Mouse (Mus musculus) limb, embryonic 13.5 days (tissue): Measurements from ENCODE around the gene Bag6. TPM values are rescaled to one million over a fixed set of nuclear protein-coding genes. Genes with fewer than 3 reads are reported as not detected.

Source experiments
- ATAC-seq: fragments of 200-750 bp; cut with Nextera tagmentation; 2 replicates; pipeline ENCODE4 v1.8.0; 2017; ENCODE audit warnings: low read depth, moderate number of reproducible peaks, moderate TSS enrichment; ENCODE audit not compliant: low FRiP score
- H3K27ac ChIP-seq: fragments of 300-500 bp; sonication (generic); 2 replicates; pipeline ENCODE4 v1.5.1; 2015; ENCODE audit warnings: inconsistent platforms, mild to moderate bottlenecking, moderate library complexity
- H3K27me3 ChIP-seq: fragments of 300-500 bp; sonication (generic); 2 replicates; pipeline ENCODE4 v1.6.1; 2015; ENCODE audit warnings: mild to moderate bottlenecking, inconsistent platforms
- H3K36me3 ChIP-seq: fragments of 300-500 bp; sonication (generic); 2 replicates; pipeline ENCODE4 v1.6.1; 2015; ENCODE audit warnings: inconsistent platforms, mild to moderate bottlenecking, moderate library complexity
- H3K4me1 ChIP-seq: fragments of 300-500 bp; sonication (generic); 2 replicates; pipeline ENCODE4 v1.6.1; 2015; ENCODE audit warnings: inconsistent platforms
- H3K4me2 ChIP-seq: fragments of 300-500 bp; sonication (generic); replicated peaks from 2 replicates; pipeline ENCODE4 v1.6.1; 2015; ENCODE audit warnings: inconsistent platforms, mild to moderate bottlenecking, moderate library complexity
- H3K4me3 ChIP-seq: fragments of 300-500 bp; sonication (generic); 2 replicates; pipeline ENCODE4 v1.5.1; 2015; ENCODE audit warnings: moderate library complexity, mild to moderate bottlenecking, inconsistent platforms
- H3K9ac ChIP-seq: fragments of 300-500 bp; sonication (generic); 2 replicates; pipeline ENCODE4 v1.6.1; 2015; ENCODE audit warnings: mild to moderate bottlenecking, inconsistent platforms
- H3K9me3 ChIP-seq: fragments of 300-500 bp; sonication (generic); 2 replicates; pipeline ENCODE4 v1.6.1; 2016; ENCODE audit warnings: inconsistent platforms
- WGBS: fragments of 180-500 bp; shearing (Covaris S2); methylation state at CpG from one replicate; pipeline ENCODE4 v1.1.7; 2015; 5-methylcytosine and 5-hydroxymethylcytosine counted together
- polyA plus RNA-seq: library from polyadenylated mRNA; unstranded; fragments of >200 nt; fragmentation: Nextera tagmentation; extraction: Ambion mirVana; gene quantifications from 2 replicates; pipeline ENCODE4 v1.2.1, GENCODE M21; 2015

Bag6 gene
- 66.7 and 67.2 TPM in 2 replicates for polyA plus RNA-seq

- Histone ChIP-seq H3K9me3 (no peaks in the 10 kb centered on the region), H3K27ac (peak within 1 kb of the TSS; percentile 91), H3K4me1 (peaks cover 18% of the 10 kb centered on the region), H3K4me2 (peak within 1 kb of the TSS; percentile 94), H3K36me3 (peaks cover 25% of the 10 kb centered on the region), H3K27me3 (no peaks in the 10 kb centered on the region), H3K4me3 (peak within 1 kb of the TSS; percentile 75), H3K9ac (peak within 1 kb of the TSS; percentile 86)
- ATAC-seq, result peak; percentile 93
- WGBS, result under 1% methylated on average over 66 of the region's 66 CpGs
Measured at GRCm38 (mm10) chr17:35134801-35135590, at the start of gene Bag6. Gene Bag6, plus strand, starts transcription at chr17:35135178.

DNA sequence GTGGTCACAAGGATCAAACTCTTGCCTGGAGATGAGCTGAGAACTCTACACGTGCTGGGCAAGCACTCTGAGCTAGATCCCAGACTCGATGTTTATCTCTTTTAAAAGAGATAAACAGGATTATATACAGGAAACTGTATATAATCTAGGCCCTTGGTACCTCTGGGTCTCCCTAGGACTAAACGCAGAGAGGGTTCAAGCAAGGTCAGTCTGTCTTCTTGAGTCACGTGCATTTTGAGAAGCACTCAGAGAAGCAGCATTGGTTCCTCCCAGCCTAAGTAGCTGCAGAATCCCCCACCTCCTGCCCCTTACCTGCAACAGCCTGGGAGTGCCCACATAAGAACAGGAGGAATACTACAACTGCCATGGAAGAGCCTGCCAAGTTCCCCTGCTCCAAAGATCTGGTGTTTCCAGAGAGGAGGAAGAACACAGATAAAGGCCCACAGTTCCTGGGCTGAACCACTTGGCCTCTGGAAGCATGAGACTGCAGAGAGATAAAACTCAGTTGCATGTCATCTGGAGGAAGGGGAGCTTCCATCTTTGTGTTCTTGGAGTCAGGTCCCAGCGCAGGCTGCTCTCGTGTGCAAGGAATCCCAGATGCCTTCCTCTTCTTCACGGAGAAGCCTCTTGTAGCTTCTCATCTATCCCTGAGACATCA is 49.6 kb upstream of the Bag6 start, which contains the start of gene Ly6g6f:
Gene Ly6g6f (minus strand): TSS at position 403 of the 658 bp plus-strand sequence.
- Histone ChIP-seq H3K4me1 (peaks cover 5% of the 10 kb centered on the region), H3K9ac (peak within 1 kb of the TSS; percentile 43; the same call in 1 of the 2 replicates), H3K27me3 (no peaks in the 10 kb centered on the region), H3K4me2 (no peak within 1 kb of the TSS), H3K36me3 (no peaks in the 10 kb centered on the region; the same call in 1 of the 2 replicates), H3K27ac (no peak within 1 kb of the TSS), H3K4me3 (no peak within 1 kb of the TSS), H3K9me3 (no peaks in the 10 kb centered on the region)
- WGBS, result 77% methylated on average over 7 of the region's 7 CpGs
- no peak for ATAC-seq

GRCm38 (mm10) chr17:35088151-35088550 is 46.8 kb upstream of the Bag6 start:
- Histone ChIP-seq H3K27me3 (no peaks in the 10 kb centered on the region), H3K9ac (no peak overlapping the region), H3K36me3 (peaks cover 22% of the 10 kb centered on the region), H3K27ac (no peak overlapping the region), H3K9me3 (no peaks in the 10 kb centered on the region), H3K4me2 (no peak overlapping the region), H3K4me1 (peaks cover 9% of the 10 kb centered on the region), H3K4me3 (no peak overlapping the region)
- no peak for ATAC-seq
- 42% methylated on average over 2 of the region's 2 CpGs for WGBS

DNA sequence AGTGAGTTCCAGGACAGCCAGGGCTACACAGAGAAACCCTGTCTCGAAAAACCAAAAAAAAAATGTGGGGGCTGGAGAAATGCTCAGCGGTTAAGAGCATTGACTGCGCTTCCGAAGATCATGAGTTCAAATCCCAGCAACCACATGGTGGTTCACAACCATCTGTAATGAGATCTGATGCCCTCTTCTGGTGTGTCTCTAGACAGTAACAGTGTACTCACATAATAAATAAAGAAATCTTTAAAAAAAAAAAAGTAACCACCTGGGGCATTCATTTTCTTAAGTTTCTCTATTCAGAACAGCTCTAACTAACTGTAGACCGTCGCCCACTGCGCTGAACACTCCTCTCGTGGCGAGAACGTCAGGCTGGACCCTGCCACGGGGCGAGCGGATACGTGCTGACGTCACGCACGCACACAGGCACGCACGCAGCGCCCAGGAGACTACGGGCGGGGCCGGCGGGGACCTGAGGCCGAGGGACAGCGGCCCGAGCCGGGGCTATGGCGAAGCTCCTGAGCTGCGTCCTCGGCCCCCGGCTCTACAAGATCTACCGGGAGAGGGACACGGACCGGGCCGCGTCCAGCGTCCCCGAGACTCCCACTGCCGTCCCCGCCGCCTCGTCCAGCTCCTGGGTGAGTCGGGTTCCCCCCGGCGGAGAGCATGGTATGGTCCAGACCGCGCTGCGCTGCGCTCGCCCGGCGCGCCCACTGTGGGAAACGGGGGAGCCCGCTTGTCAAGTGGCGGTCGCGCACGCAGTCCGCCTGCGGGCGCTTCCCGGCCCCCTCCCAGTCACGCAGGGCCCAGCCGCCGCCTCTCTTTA is 45.9 kb upstream of the Bag6 start, which contains the start of gene Abhd16a:
Gene Abhd16a (plus strand): TSS at position 439 of the 820 bp plus-strand sequence.
- ATAC-seq, result peak; percentile 98
- Histone ChIP-seq H3K9ac (peak within 1 kb of the TSS; percentile 86), H3K27me3 (no peaks in the 10 kb centered on the region), H3K27ac (peak within 1 kb of the TSS; percentile 94), H3K9me3 (no peaks in the 10 kb centered on the region), H3K36me3 (peaks cover 31% of the 10 kb centered on the region), H3K4me1 (peaks cover 9% of the 10 kb centered on the region), H3K4me3 (peak within 1 kb of the TSS; percentile 64), H3K4me2 (peak within 1 kb of the TSS; percentile 65)
- 3% methylated on average over 67 of the region's 67 CpGs for WGBS

GRCm38 (mm10) chr17:35090166-35090932 is 44.6 kb upstream of the Bag6 start:
- no peaks in the 10 kb centered on the region for H3K9me3 ChIP-seq
- 0 out of 2 replicates have a peak overlapping the region, but pooled peaks have one; percentile 94 for H3K27ac ChIP-seq
- H3K4me2 ChIP-seq, result peak overlapping the region; percentile 65
- peaks cover 9% of the 10 kb centered on the region for H3K4me1 ChIP-seq
- no peak for ATAC-seq
- no peaks in the 10 kb centered on the region for H3K27me3 ChIP-seq
- WGBS, result 69% methylated on average over 8 of the region's 8 CpGs
- peaks cover 43% of the 10 kb centered on the region for H3K36me3 ChIP-seq
- peak overlapping the region; percentile 86 for H3K9ac ChIP-seq
- H3K4me3 ChIP-seq, result peak overlapping the region; percentile 64

- H3K27me3 ChIP-seq, result no peaks in the 10 kb centered on the region
- peaks cover 65% of the 10 kb centered on the region for H3K36me3 ChIP-seq
- no peak overlapping the region for H3K4me3 ChIP-seq
- 89% methylated on average over 14 of the region's 14 CpGs for WGBS
- no peak overlapping the region for H3K9ac ChIP-seq
- H3K4me2 ChIP-seq, result no peak overlapping the region
- H3K9me3 ChIP-seq, result no peaks in the 10 kb centered on the region
- H3K27ac ChIP-seq, result no peak overlapping the region
- ATAC-seq, result no peak
- peaks cover 9% of the 10 kb centered on the region for H3K4me1 ChIP-seq
Measured at GRCm38 (mm10) chr17:35092403-35093198, 42.4 kb upstream of the Bag6 start.

- no peak overlapping the region for H3K4me3 ChIP-seq
- ATAC-seq, result no peak
- no peaks in the 10 kb centered on the region for H3K9me3 ChIP-seq
- 87% methylated on average over 15 of the region's 15 CpGs for WGBS
- H3K4me1 ChIP-seq, result peaks cover 9% of the 10 kb centered on the region
- no peak overlapping the region for H3K27ac ChIP-seq
- H3K36me3 ChIP-seq, result peaks cover 87% of the 10 kb centered on the region
- no peaks in the 10 kb centered on the region for H3K27me3 ChIP-seq
- 0 out of 2 replicates have a peak overlapping the region, but pooled peaks have one; percentile 31 for H3K9ac ChIP-seq
- no peak overlapping the region for H3K4me2 ChIP-seq
Measured at GRCm38 (mm10) chr17:35094475-35095365, 40.3 kb upstream of the Bag6 start.

GRCm38 (mm10) chr17:35096597-35096996 is 38.4 kb upstream of the Bag6 start:
- Histone ChIP-seq H3K4me2 (no peak overlapping the region), H3K27ac (no peak overlapping the region), H3K27me3 (no peaks in the 10 kb centered on the region), H3K9me3 (no peaks in the 10 kb centered on the region), H3K9ac (peak overlapping the region; percentile 31; the same call in 1 of the 2 replicates), H3K36me3 (peaks cover 97% of the 10 kb centered on the region), H3K4me1 (no peaks in the 10 kb centered on the region), H3K4me3 (no peak overlapping the region)
- 88% methylated on average over 12 of the region's 12 CpGs for WGBS
- no peak for ATAC-seq

DNA sequence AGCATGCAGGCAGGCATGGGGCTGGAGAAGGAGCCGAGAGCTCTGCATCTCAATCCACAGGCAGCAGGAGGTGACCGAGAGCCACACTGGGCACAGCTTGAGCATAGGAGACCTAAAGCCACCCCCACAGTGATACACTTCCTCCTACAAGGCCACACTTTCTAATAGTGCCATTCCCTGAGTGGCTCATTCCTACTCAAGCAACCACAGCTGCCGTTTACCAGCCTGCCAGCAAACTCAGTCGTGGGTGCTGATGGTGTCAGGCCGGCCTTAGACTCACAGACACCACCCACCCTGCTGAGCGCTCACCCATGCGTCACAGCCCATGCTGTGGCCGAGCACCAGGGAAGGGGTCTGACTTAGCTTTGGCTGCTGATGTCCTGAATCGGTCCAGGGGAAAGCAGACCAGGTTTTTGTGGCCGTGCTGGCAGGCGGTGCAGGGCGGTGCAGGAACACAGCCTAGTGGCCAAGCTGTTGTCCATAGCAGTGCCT is 37.8 kb upstream of the Bag6 start:
- no peaks in the 10 kb centered on the region for H3K4me1 ChIP-seq
- WGBS, result 89% methylated on average over 12 of the region's 12 CpGs
- ATAC-seq, result no peak
- H3K4me3 ChIP-seq, result no peak overlapping the region
- H3K27me3 ChIP-seq, result no peaks in the 10 kb centered on the region
- no peaks in the 10 kb centered on the region for H3K9me3 ChIP-seq
- no peak overlapping the region for H3K27ac ChIP-seq
- H3K9ac ChIP-seq, result no peak overlapping the region
- no peak overlapping the region for H3K4me2 ChIP-seq
- peaks cover 99% of the 10 kb centered on the region for H3K36me3 ChIP-seq
